Mouse (Mus musculus) inflammation-experienced regulatory T-cells, adult 6 months (primary cell): ENCODE measurements at regions not wholly inside any gene's neighbourhood (a gene's known extent, or its start where the extent isn't known, plus 50 kb on each side); places are given as distances from the start of the nearest gene placed in this dataset.
A peak's percentile ranks its signal among the peaks of the same experiment; 100 is the strongest.

ENCODE experiments used
- ATAC-seq: one replicate; pipeline ENCODE4 v1.8.0; 2017

GRCm38 (mm10) chr12:38928786-38929351 lies 149.7 kb downstream of the Etv1 start:
- ATAC-seq: peak; percentile 79

GRCm38 (mm10) chr12:38929644-38930043 lies 150.5 kb downstream of the Etv1 start:
- ATAC-seq: no peak

GRCm38 (mm10) chr12:38931769-38932168 lies 152.6 kb downstream of the Etv1 start:
- ATAC-seq: no peak

GRCm38 (mm10) chr12:38959605-38960004 lies 180.4 kb downstream of the Etv1 start:
- ATAC-seq: no peak

- ATAC-seq: no peak
Observed at GRCm38 (mm10) chr12:38962302-38962701, 183.1 kb downstream of the Etv1 start.

GRCm38 (mm10) chr12:38970347-38970746 lies 191.2 kb downstream of the Etv1 start:
- no peak for ATAC-seq

GRCm38 (mm10) chr12:38972205-38972604 lies 193.0 kb downstream of the Etv1 start:
- no peak for ATAC-seq

GRCm38 (mm10) chr12:38975508-38975907 lies 196.3 kb downstream of the Etv1 start:
- ATAC-seq: no peak

GRCm38 (mm10) chr12:38982423-38982822 lies 203.2 kb downstream of the Etv1 start:
- no peak for ATAC-seq

GRCm38 (mm10) chr12:38985909-38986308 lies 206.7 kb downstream of the Etv1 start:
- no peak for ATAC-seq

- no peak for ATAC-seq
Observed at GRCm38 (mm10) chr12:38986346-38986745, 207.2 kb downstream of the Etv1 start.

- ATAC-seq: no peak
Observed at GRCm38 (mm10) chr12:38987277-38987676, 208.1 kb downstream of the Etv1 start.

- no peak for ATAC-seq
Observed at GRCm38 (mm10) chr12:38987819-38988218, 208.6 kb downstream of the Etv1 start.

GRCm38 (mm10) chr12:39027179-39027578 lies 248.0 kb downstream of the Etv1 start:
- ATAC-seq: no peak

- ATAC-seq: no peak
Observed at GRCm38 (mm10) chr12:39027948-39028347, 248.8 kb downstream of the Etv1 start.

GRCm38 (mm10) chr12:39033982-39034381 lies 254.8 kb downstream of the Etv1 start:
- ATAC-seq: no peak

GRCm38 (mm10) chr12:39036466-39037037 lies 257.4 kb downstream of the Etv1 start:
- no peak for ATAC-seq

- ATAC-seq: no peak
Observed at GRCm38 (mm10) chr12:39038077-39038476, 258.9 kb downstream of the Etv1 start.

- no peak for ATAC-seq
Observed at GRCm38 (mm10) chr12:39038656-39039055, 259.5 kb downstream of the Etv1 start.

GRCm38 (mm10) chr12:39047126-39047525 lies 267.9 kb downstream of the Etv1 start:
- ATAC-seq: no peak

GRCm38 (mm10) chr12:39048441-39048840 lies 269.3 kb downstream of the Etv1 start:
- no peak for ATAC-seq

GRCm38 (mm10) chr12:39048958-39049357 lies 269.8 kb downstream of the Etv1 start:
- ATAC-seq: no peak

GRCm38 (mm10) chr12:39070331-39071045 lies 291.3 kb downstream of the Etv1 start:
- ATAC-seq: no peak
